Mouse (Mus musculus): ENCODE measurements around the gene Psmc3ip. TPM values are rescaled to one million over a fixed set of nuclear protein-coding genes. Genes with fewer than 3 reads are reported as not detected.

Psmc3ip gene
- polyA plus RNA-seq, 1 experiment from 2014 or later, result 64.8 TPM

GRCm38 (mm10) chr11:101084246-101084645 lies 11.0 kb downstream of the Psmc3ip start:
- Histone ChIP-seq H3K4me1 (ENCODE audit: control insufficient read depth, insufficient read depth, low read length) (peaks cover 25% of the 10 kb centered on the region), H3K27me3 (ENCODE audit: control insufficient read depth, insufficient read depth, low read length) (peaks cover 23% of the 10 kb centered on the region), H3K9me3 (ENCODE audit: control insufficient read depth, low read length) (no peaks in the 10 kb centered on the region), H3K27ac (ENCODE audit: low read depth, low read length) (no peak overlapping the region), H3K9ac (ENCODE audit: low read length) (no peak overlapping the region), H3K4me3 (ENCODE audit: low read depth, low read length) (no peak overlapping the region), H3K4me2 (no peak overlapping the region), H3K36me3 (ENCODE audit: control insufficient read depth, insufficient read depth, low read length) (no peaks in the 10 kb centered on the region; the same call in 1 of the 2 replicates)
- ATAC-seq (ENCODE audit: low FRiP score) (no peak), DNase-seq (ENCODE audit: low spot score, missing footprints) (peak; percentile 41)
- WGBS, result 84% methylated on average over 14 of the region's 14 CpGs

DNA sequence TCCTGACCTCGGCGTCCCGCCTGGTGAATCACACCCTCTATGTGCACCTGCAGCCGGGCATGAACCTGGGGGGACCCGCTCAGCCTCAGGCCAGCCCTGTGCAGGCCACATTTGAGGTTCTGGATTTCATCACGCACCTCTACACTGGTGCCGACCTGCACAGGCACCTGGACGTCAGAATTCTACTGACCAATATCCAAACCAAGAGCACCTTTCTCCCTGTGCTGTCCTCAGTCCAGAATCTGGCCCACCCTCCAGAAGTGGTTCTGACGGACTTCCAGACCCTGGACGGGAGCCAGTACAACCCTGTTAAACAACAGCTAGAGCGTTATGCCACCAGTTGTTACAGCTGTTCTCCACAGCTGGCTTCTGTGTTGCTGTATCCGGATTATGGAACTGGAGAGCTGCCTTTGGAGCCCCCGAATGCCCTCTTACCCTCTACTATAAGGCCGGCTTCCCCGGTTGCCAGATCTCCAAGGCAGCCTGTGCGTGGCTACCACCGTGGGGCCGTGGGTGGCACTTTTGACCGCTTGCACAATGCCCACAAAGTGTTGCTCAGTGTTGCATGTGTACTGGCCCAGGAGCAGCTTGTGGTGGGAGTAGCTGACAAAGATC lies 12.0 kb downstream of the Psmc3ip start:
- WGBS, result 38% methylated on average over 19 of the region's 19 CpGs
- peak; percentile 47; the same call in 1 of the 2 replicates for ATAC-seq (ENCODE audit: low FRiP score)

DNA sequence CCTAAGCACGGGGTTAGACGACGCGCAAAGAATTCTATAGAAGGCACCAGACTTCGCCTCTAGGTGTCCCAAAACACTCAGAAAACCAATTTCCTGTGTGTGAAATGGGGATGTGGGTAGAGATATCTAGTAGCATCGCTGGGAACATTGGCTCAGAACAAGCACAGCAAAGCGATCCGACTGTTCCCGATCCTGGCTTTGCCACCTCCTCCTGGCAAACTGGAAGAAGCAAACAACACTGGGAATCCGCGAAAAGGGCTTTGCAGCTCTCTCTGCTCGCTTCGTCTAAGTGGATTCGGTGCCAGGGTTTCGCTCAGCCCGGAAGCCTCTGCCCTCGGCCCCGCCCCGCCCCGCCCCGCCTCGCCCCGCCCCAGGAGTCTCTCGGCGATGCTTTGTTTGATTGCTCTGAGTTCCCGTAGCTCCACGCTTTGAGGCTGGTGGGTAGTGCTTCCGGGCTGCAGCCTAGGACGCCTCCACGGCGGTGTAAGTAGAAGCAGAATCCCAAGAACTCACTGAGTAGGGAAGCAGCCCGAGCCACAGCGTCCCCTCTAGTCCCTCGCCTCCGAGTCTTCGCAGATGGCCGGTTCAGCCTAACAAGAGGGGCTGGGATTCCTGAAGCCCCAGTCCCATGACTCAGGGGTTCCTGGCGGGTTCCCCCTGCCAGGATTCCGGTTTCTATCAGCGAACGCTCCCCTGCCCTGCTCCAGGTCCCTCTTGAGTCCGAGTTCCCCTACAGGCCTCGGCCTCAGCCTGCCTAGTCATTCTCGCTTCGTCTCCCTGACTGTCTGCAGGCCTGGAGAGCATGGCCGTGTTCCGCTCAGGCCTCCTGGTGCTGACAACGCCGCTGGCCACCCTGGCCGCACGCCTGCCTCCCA lies 12.8 kb downstream of the Psmc3ip start, which contains the start of gene Coasy:
TSS of gene Coasy (plus strand) at position 358 of the 875 bp plus-strand sequence.
- Histone ChIP-seq H3K4me1 (ENCODE audit: control insufficient read depth, insufficient read depth, low read length) (peaks cover 17% of the 10 kb centered on the region), H3K27me3 (ENCODE audit: control insufficient read depth, insufficient read depth, low read length) (peaks cover 41% of the 10 kb centered on the region), H3K27ac (ENCODE audit: low read depth, low read length) (peak within 1 kb of the TSS; percentile 56), H3K9ac (ENCODE audit: low read length) (peak within 1 kb of the TSS; percentile 91), H3K9me3 (ENCODE audit: control insufficient read depth, low read length) (no peaks in the 10 kb centered on the region), H3K36me3 (ENCODE audit: control insufficient read depth, insufficient read depth, low read length) (no peaks in the 10 kb centered on the region), H3K4me3 (ENCODE audit: low read depth, low read length) (peak within 1 kb of the TSS; percentile 86), H3K4me2 (peak within 1 kb of the TSS; percentile 97)
- DNase-seq (ENCODE audit: low spot score, missing footprints) (peak; percentile 98), ATAC-seq (ENCODE audit: low FRiP score) (peak; percentile 86)
- under 1% methylated on average over 51 of the region's 51 CpGs for WGBS

More for the DNA sequence above, 12.0 kb downstream of the Psmc3ip start:
- Histone ChIP-seq H3K9ac (ENCODE audit: low read length) (peak overlapping the region; percentile 91), H3K4me2 (peak overlapping the region; percentile 97), H3K27ac (ENCODE audit: low read depth, low read length) (peak overlapping the region; percentile 56), H3K36me3 (ENCODE audit: control insufficient read depth, insufficient read depth, low read length) (no peaks in the 10 kb centered on the region), H3K27me3 (ENCODE audit: control insufficient read depth, insufficient read depth, low read length) (peaks cover 34% of the 10 kb centered on the region), H3K4me3 (ENCODE audit: low read depth, low read length) (peak overlapping the region; percentile 86), H3K4me1 (ENCODE audit: control insufficient read depth, insufficient read depth, low read length) (peaks cover 24% of the 10 kb centered on the region), H3K9me3 (ENCODE audit: control insufficient read depth, low read length) (no peaks in the 10 kb centered on the region)
- peak; percentile 83 for DNase-seq (ENCODE audit: low spot score, missing footprints)

DNA sequence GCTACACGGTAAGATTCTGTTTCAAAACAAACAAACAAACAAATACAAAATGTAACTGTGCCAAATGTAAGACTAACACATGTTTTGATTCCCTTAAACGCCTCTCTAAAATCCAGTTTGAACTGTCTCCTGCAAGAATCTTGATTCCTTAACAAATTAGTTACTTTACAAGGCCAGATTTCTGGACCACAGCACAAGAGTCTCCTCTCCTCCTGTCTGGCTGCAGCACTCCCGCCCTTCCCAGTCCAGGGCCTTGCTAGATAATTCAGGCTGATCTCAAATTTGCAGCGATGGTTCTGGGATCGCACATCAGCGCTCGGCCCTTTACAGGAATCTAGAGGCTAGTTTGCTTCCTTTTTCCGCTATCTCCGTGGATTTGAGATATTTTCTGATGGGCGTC lies 13.6 kb downstream of the Psmc3ip start:
- DNase-seq (ENCODE audit: low spot score, missing footprints) (no peak), ATAC-seq (ENCODE audit: low FRiP score) (no peak)
- Histone ChIP-seq H3K27ac (ENCODE audit: low read depth, low read length) (peak overlapping the region; percentile 33; the same call in 1 of the 2 replicates), H3K9me3 (ENCODE audit: control insufficient read depth, low read length) (no peaks in the 10 kb centered on the region), H3K27me3 (ENCODE audit: control insufficient read depth, insufficient read depth, low read length) (peaks cover 47% of the 10 kb centered on the region), H3K4me1 (ENCODE audit: control insufficient read depth, insufficient read depth, low read length) (peaks cover 14% of the 10 kb centered on the region), H3K4me3 (ENCODE audit: low read depth, low read length) (peak overlapping the region; percentile 86), H3K36me3 (ENCODE audit: control insufficient read depth, insufficient read depth, low read length) (no peaks in the 10 kb centered on the region), H3K4me2 (peak overlapping the region; percentile 97), H3K9ac (ENCODE audit: low read length) (peak overlapping the region; percentile 91)
- WGBS, result 5% methylated on average over 10 of the region's 10 CpGs

DNA sequence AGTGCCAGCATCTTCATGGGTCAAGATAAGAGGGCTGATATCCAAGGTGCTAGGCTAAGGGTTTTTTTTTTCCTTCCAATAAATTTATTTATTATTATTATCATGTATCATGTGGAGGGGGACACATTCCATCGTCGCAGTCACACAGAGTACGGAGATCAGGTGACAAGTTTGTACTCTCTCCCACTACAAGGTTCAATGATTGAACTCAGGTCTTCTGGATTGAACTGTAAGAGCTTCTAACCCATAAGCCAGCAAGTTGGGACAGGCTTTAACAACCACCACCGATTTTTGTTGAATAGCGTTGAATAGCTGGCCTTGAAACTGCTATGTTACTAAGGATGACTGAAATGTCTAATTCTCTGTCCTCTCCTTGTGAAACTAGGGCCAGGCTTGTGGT lies 14.8 kb downstream of the Psmc3ip start:
- no peak for DNase-seq (ENCODE audit: low spot score, missing footprints)
- Histone ChIP-seq H3K9me3 (ENCODE audit: control insufficient read depth, low read length) (no peaks in the 10 kb centered on the region), H3K4me3 (ENCODE audit: low read depth, low read length) (no peak overlapping the region), H3K9ac (ENCODE audit: low read length) (no peak overlapping the region), H3K36me3 (ENCODE audit: control insufficient read depth, insufficient read depth, low read length) (no peaks in the 10 kb centered on the region), H3K4me1 (ENCODE audit: control insufficient read depth, insufficient read depth, low read length) (peaks cover 8% of the 10 kb centered on the region), H3K27ac (ENCODE audit: low read depth, low read length) (no peak overlapping the region), H3K4me2 (no peak overlapping the region), H3K27me3 (ENCODE audit: control insufficient read depth, insufficient read depth, low read length) (peaks cover 50% of the 10 kb centered on the region)
- 58% methylated on average over 5 of the region's 5 CpGs for WGBS
- ATAC-seq (ENCODE audit: low FRiP score), result no peak

DNA sequence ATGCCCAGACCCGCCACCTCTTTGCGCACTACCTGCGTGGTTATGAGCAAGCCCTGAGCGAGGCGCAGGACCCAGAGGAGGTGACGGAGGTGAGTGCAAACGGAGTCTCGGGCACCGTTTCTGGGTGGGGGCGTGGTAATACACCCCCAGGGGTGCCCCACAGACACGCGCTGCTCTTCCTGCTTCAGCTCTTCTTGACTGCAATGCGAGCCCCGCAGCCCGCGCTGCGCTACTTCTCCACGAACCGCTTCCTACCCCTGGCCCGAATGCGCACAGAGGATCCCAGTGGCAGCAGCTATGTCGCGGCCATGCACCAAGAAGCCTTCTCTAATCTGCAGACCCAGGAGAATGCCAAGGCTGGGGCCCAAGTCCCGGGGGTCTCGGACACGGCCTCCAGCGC lies 15.5 kb downstream of the Psmc3ip start:
- DNase-seq (ENCODE audit: low spot score, missing footprints) (no peak), ATAC-seq (ENCODE audit: low FRiP score) (no peak)
- WGBS, result 1% methylated on average over 27 of the region's 27 CpGs
- peaks cover 50% of the 10 kb centered on the region for H3K27me3 ChIP-seq (ENCODE audit: control insufficient read depth, insufficient read depth, low read length)
- peaks cover 8% of the 10 kb centered on the region for H3K4me1 ChIP-seq (ENCODE audit: control insufficient read depth, insufficient read depth, low read length)
- no peaks in the 10 kb centered on the region for H3K36me3 ChIP-seq (ENCODE audit: control insufficient read depth, insufficient read depth, low read length)
- no peak overlapping the region for H3K9ac ChIP-seq (ENCODE audit: low read length)
- no peak overlapping the region for H3K27ac ChIP-seq (ENCODE audit: low read depth, low read length)
- H3K4me2 ChIP-seq, result no peak overlapping the region
- H3K4me3 ChIP-seq (ENCODE audit: low read depth, low read length), result no peak overlapping the region
- H3K9me3 ChIP-seq (ENCODE audit: control insufficient read depth, low read length), result no peaks in the 10 kb centered on the region

GRCm38 (mm10) chr11:101078121-101078520 lies 17.1 kb downstream of the Psmc3ip start, which contains the start of gene Hsd17b1:
Gene Hsd17b1, plus strand, starts transcription at chr11:101078411.
- DNase-seq (ENCODE audit: low spot score, missing footprints), result no peak
- Histone ChIP-seq H3K4me3 (ENCODE audit: low read depth, low read length) (no peak within 1 kb of the TSS), H3K9ac (ENCODE audit: low read length) (no peak within 1 kb of the TSS), H3K4me1 (ENCODE audit: control insufficient read depth, insufficient read depth, low read length) (peaks cover 4% of the 10 kb centered on the region), H3K27ac (ENCODE audit: low read depth, low read length) (no peak within 1 kb of the TSS), H3K27me3 (ENCODE audit: control insufficient read depth, insufficient read depth, low read length) (peaks cover 50% of the 10 kb centered on the region), H3K4me2 (no peak within 1 kb of the TSS), H3K9me3 (ENCODE audit: control insufficient read depth, low read length) (no peaks in the 10 kb centered on the region), H3K36me3 (ENCODE audit: control insufficient read depth, insufficient read depth, low read length) (no peaks in the 10 kb centered on the region)
- WGBS, result 70% methylated on average over 9 of the region's 9 CpGs
- ATAC-seq (ENCODE audit: low FRiP score), result no peak

DNA sequence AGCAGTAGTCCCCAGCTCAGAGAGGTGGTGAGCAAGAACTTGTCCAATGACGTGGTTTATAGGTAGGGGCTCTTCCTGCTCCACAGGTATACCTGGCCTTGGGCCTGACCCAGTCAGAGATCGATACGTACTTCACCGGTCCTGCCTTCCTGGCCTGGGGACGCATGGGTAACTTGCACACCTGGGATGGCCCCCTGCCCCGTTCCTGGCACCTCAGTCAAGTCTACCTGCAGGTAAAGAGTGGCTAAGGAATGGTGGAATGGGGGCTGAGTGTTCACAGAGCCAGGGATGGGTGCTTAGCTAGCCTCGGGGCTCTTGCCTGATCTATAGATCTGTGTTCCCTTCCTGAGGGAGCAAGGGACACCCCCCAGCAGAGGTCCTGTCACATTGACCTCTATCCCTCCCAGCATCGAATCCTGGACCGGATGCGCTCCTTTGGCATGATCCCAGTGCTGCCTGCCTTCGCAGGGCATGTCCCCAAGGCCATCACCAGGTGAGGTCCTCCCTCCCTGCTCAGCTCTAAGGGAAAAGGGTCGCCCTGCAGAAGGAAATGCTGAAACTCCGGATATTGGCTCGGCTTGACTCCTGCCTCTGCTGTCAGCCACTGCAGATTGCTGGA lies 23.3 kb downstream of the Psmc3ip start:
- WGBS, result 75% methylated on average over 14 of the region's 14 CpGs
- no peak overlapping the region for H3K27ac ChIP-seq (ENCODE audit: low read depth, low read length)
- peaks cover 7% of the 10 kb centered on the region for H3K27me3 ChIP-seq (ENCODE audit: control insufficient read depth, insufficient read depth, low read length)
- no peak for DNase-seq (ENCODE audit: low spot score, missing footprints)
- peaks cover 5% of the 10 kb centered on the region for H3K4me1 ChIP-seq (ENCODE audit: control insufficient read depth, insufficient read depth, low read length)
- no peak for ATAC-seq (ENCODE audit: low FRiP score)
- H3K4me2 ChIP-seq, result no peak overlapping the region
- no peak overlapping the region for H3K4me3 ChIP-seq (ENCODE audit: low read depth, low read length)
- H3K9me3 ChIP-seq (ENCODE audit: control insufficient read depth, low read length), result no peaks in the 10 kb centered on the region
- H3K9ac ChIP-seq (ENCODE audit: low read length), result no peak overlapping the region
- no peaks in the 10 kb centered on the region for H3K36me3 ChIP-seq (ENCODE audit: control insufficient read depth, insufficient read depth, low read length)
